Mouse (Mus musculus) spleen, postnatal 4 days (tissue): ENCODE results near the gene Ecsit.

Experiments
- DNase-seq, 2 experiments: peaks; one replicate each; pipeline ENCODE4 v3.0.0; 2022; ENCODE audit warnings: low spot score in 2 of 2

Gene Ecsit

GRCm38 (mm10) chr9:22085022-22085834, at the start of gene Ecsit:
Ecsit (minus strand) TSS chr9:22085438.
- peak; percentile 92 to 94 for DNase-seq

GRCm38 (mm10) chr9:22134246-22134890, 49.1 kb upstream of the Ecsit start:
- DNase-seq = no peak

GRCm38 (mm10) chr9:22132220-22132619, 47.0 kb upstream of the Ecsit start:
- no peak for DNase-seq

GRCm38 (mm10) chr9:22131226-22131981, 46.2 kb upstream of the Ecsit start:
- DNase-seq = peak; percentile 65 to 81

- peak in 1 of 2 experiments; percentile 49 for DNase-seq
These were observed 40.2 kb upstream of the Ecsit start for GRCm38 (mm10) chr9:22125246-22126027.

GRCm38 (mm10) chr9:22124169-22124568, 38.9 kb upstream of the Ecsit start:
- DNase-seq = no peak

GRCm38 (mm10) chr9:22123069-22123609, 37.9 kb upstream of the Ecsit start:
- peak in 1 of 2 experiments; percentile 57 for DNase-seq

GRCm38 (mm10) chr9:22122005-22122404, 36.8 kb upstream of the Ecsit start:
- DNase-seq = peak; percentile 38 to 73

GRCm38 (mm10) chr9:22121545-22121944, 36.3 kb upstream of the Ecsit start:
- DNase-seq = no peak

GRCm38 (mm10) chr9:22119543-22119942, 34.3 kb upstream of the Ecsit start:
- no peak for DNase-seq

- peak; percentile 76 to 84 for DNase-seq
These were observed 32.7 kb upstream of the Ecsit start for GRCm38 (mm10) chr9:22117754-22118456.

- peak; percentile 93 to 94 for DNase-seq
These were observed 31.6 kb upstream of the Ecsit start, which contains the start of gene Elof1 for GRCm38 (mm10) chr9:22116740-22117426. Elof1 (minus strand) TSS chr9:22117172.

- DNase-seq = no peak
These were observed 30.8 kb upstream of the Ecsit start for GRCm38 (mm10) chr9:22116086-22116485.

GRCm38 (mm10) chr9:22115635-22116034, 30.4 kb upstream of the Ecsit start:
- DNase-seq = no peak

- no peak for DNase-seq
These were observed 23.0 kb upstream of the Ecsit start for GRCm38 (mm10) chr9:22108194-22108593.

- no peak for DNase-seq
These were observed 14.7 kb upstream of the Ecsit start for GRCm38 (mm10) chr9:22099922-22100321.

- no peak for DNase-seq
These were observed 13.9 kb upstream of the Ecsit start, which contains the start of gene Cnn1 for GRCm38 (mm10) chr9:22098993-22099696. Cnn1 (plus strand) TSS chr9:22099216.

- peak; percentile 85 to 91 for DNase-seq
These were observed 10.6 kb upstream of the Ecsit start for GRCm38 (mm10) chr9:22095854-22096307.

- no peak for DNase-seq
These were observed 7.5 kb upstream of the Ecsit start for GRCm38 (mm10) chr9:22092746-22093145.
